Mouse (Mus musculus) megakaryocyte-erythroid progenitor cell, adult 5-6 weeks (primary cell): ENCODE data around the gene Hoxd1. TPM values are rescaled to one million over a fixed set of nuclear protein-coding genes. Genes with fewer than 3 reads are reported as not detected.
A peak's percentile ranks its signal among the peaks of the same experiment; 100 is the strongest.

Experiments used
- ATAC-seq: replicated peaks from 2 replicates; pipeline ENCODE4 v1.8.0; 2016; ENCODE audit warnings: mild to moderate bottlenecking, inconsistent platforms; ENCODE audit not compliant: severe bottlenecking, poor library complexity, low FRiP score, low TSS enrichment
- total RNA-seq, 2 experiments: library from RNA; stranded (forward) in 1 of 2; stranded (reverse) in 1 of 2; fragments of 200-1000, 215-1000 nt in 1 of 2; fragments of >200 nt in 1 of 2; fragmentation: Nextera tagmentation in 1 of 2; gene quantifications; 2 replicates each; pipeline ENCODE4 v1.2.3; 2014 to 2017

The Hoxd1 gene
- total RNA-seq, 2 experiments from 2014 or later, result not detected

GRCm38 (mm10) chr2:74731799-74732512 lies 30.8 kb upstream of the Hoxd1 start:
- ATAC-seq, result no peak

GRCm38 (mm10) chr2:74732513-74733316 lies 30.1 kb upstream of the Hoxd1 start:
- no peak for ATAC-seq

- no peak for ATAC-seq
Observed at GRCm38 (mm10) chr2:74733317-74733661, 29.5 kb upstream of the Hoxd1 start.

GRCm38 (mm10) chr2:74733765-74734164 lies 29.0 kb upstream of the Hoxd1 start:
- no peak for ATAC-seq

GRCm38 (mm10) chr2:74734451-74734850 lies 28.3 kb upstream of the Hoxd1 start:
- no peak for ATAC-seq

- ATAC-seq, result no peak
Observed at GRCm38 (mm10) chr2:74734996-74735811, 27.6 kb upstream of the Hoxd1 start.

- ATAC-seq, result no peak
Observed at GRCm38 (mm10) chr2:74735851-74736687, 26.7 kb upstream of the Hoxd1 start.

- ATAC-seq, result no peak
Observed at GRCm38 (mm10) chr2:74736688-74737577, 25.8 kb upstream of the Hoxd1 start.

GRCm38 (mm10) chr2:74737578-74738070 lies 25.2 kb upstream of the Hoxd1 start:
- ATAC-seq, result no peak

- no peak for ATAC-seq
Observed at GRCm38 (mm10) chr2:74738623-74739475, 23.9 kb upstream of the Hoxd1 start.

GRCm38 (mm10) chr2:74739476-74739800 lies 23.3 kb upstream of the Hoxd1 start:
- ATAC-seq, result no peak

- ATAC-seq, result no peak
Observed at GRCm38 (mm10) chr2:74739869-74740268, 22.9 kb upstream of the Hoxd1 start.

- 0 out of 2 replicates have a peak, but pooled peaks have one; percentile 9 for ATAC-seq
Observed at GRCm38 (mm10) chr2:74740311-74741091, 22.3 kb upstream of the Hoxd1 start.

GRCm38 (mm10) chr2:74741252-74741978 lies 21.4 kb upstream of the Hoxd1 start:
- ATAC-seq, result no peak

- no peak for ATAC-seq
Observed at GRCm38 (mm10) chr2:74741979-74742277, 20.9 kb upstream of the Hoxd1 start.
